In genomic region chr12:59065776-59066175, GRCm38 (mm10) we compare ENCODE assay signal across 8 mouse cellular contexts. TPM values are rescaled to one million over a fixed set of nuclear protein-coding genes. Genes with fewer than 3 reads are reported as not detected.
DNase-seq lines count a peak whose midpoint lies in the region; ATAC-seq and TF ChIP-seq lines count a peak whose summit lies in the region.

No protein-coding gene starts in this region.

- peak overlapping the region; percentile 69; the same call in 1 of the 2 replicates for H3K9ac ChIP-seq in heart, embryonic 12.5 days
- H3K9ac ChIP-seq in hindbrain, embryonic 13.5 days: peak overlapping the region; percentile 59; the same call in 1 of the 2 replicates
- H3K9ac ChIP-seq in midbrain, embryonic 12.5 days (replicated peaks): no peak overlapping the region; the same call in 1 of the 2 replicates

- 49% methylated on average over 3 of the region's 3 CpGs for WGBS in heart, embryonic 12.5 days
- WGBS in hindbrain, embryonic 13.5 days: 72% methylated on average over 3 of the region's 3 CpGs
- WGBS in midbrain, embryonic 12.5 days: 67% methylated on average over 3 of the region's 3 CpGs

- peak overlapping the region; percentile 85 for H3K4me2 ChIP-seq in heart, embryonic 12.5 days
- H3K4me2 ChIP-seq in hindbrain, embryonic 13.5 days: peak overlapping the region; percentile 56
- peak overlapping the region; percentile 71 for H3K4me2 ChIP-seq in midbrain, embryonic 12.5 days (replicated peaks)

- no peak for DNase-seq in heart, adult 18-20 months
- no peak for DNase-seq in G1E (ENCODE audit: low spot score)
- no peak for DNase-seq in spleen, adult 18-20 months
- no peak for DNase-seq in ovary, postnatal 36 days (ENCODE audit: low spot score)

- TF ChIP-seq CTCF in G1E (IDR thresholded peaks at IDR 0.05; ENCODE audit: low read depth, low read length): no peak

- peak overlapping the region; percentile 92 for H3K27ac ChIP-seq in heart, embryonic 12.5 days (ENCODE audit: poor library complexity, severe bottlenecking)
- H3K27ac ChIP-seq in hindbrain, embryonic 13.5 days: peak overlapping the region; percentile 93
- peak overlapping the region; percentile 90 for H3K27ac ChIP-seq in midbrain, embryonic 12.5 days (replicated peaks)

- peaks cover 24% of the 10 kb centered on the region for H3K36me3 ChIP-seq in heart, embryonic 12.5 days
- H3K36me3 ChIP-seq in G1E (replicated peaks): peaks cover 28% of the 10 kb centered on the region
- peaks cover 25% of the 10 kb centered on the region for H3K36me3 ChIP-seq in hindbrain, embryonic 13.5 days
- peaks cover 27% of the 10 kb centered on the region for H3K36me3 ChIP-seq in midbrain, embryonic 12.5 days

- H3K9me3 ChIP-seq in heart, embryonic 12.5 days (replicated peaks): no peaks in the 10 kb centered on the region
- H3K9me3 ChIP-seq in G1E (replicated peaks): no peaks in the 10 kb centered on the region
- no peaks in the 10 kb centered on the region for H3K9me3 ChIP-seq in hindbrain, embryonic 13.5 days
- H3K9me3 ChIP-seq in midbrain, embryonic 12.5 days: no peaks in the 10 kb centered on the region

- peaks cover 10% of the 10 kb centered on the region; the same call in 1 of the 2 replicates for H3K4me1 ChIP-seq in heart, embryonic 12.5 days (replicated peaks)
- peaks cover 46% of the 10 kb centered on the region for H3K4me1 ChIP-seq in G1E (ENCODE audit: insufficient read depth, low read depth, low read length)
- H3K4me1 ChIP-seq in hindbrain, embryonic 13.5 days (replicated peaks): peaks cover 11% of the 10 kb centered on the region
- H3K4me1 ChIP-seq in midbrain, embryonic 12.5 days: peaks cover 11% of the 10 kb centered on the region

- H3K4me3 ChIP-seq in heart, embryonic 12.5 days: peak overlapping the region; percentile 70
- H3K4me3 ChIP-seq in G1E (ENCODE audit: low read depth, low read length): peak overlapping the region; percentile 85; the same call in 1 of the 2 replicates
- H3K4me3 ChIP-seq in hindbrain, embryonic 13.5 days: peak overlapping the region; percentile 99; the same call in 1 of the 2 replicates
- peak overlapping the region; percentile 82; the same call in 1 of the 2 replicates for H3K4me3 ChIP-seq in midbrain, embryonic 12.5 days

- H3K27me3 ChIP-seq in heart, embryonic 12.5 days (replicated peaks): no peaks in the 10 kb centered on the region
- H3K27me3 ChIP-seq in G1E (ENCODE audit: insufficient read depth, low read length): no peaks in the 10 kb centered on the region
- H3K27me3 ChIP-seq in hindbrain, embryonic 13.5 days: 0 out of 2 replicates have a peak, but pooled peaks cover 3% of the 10 kb centered on the region
- no peaks in the 10 kb centered on the region for H3K27me3 ChIP-seq in midbrain, embryonic 12.5 days

- no peak for ATAC-seq in heart, embryonic 12.5 days (ENCODE audit: insufficient number of reproducible peaks, low FRiP score)
- ATAC-seq in G1E (ENCODE audit: extremely low read depth, insufficient number of reproducible peaks, low FRiP score, poor library complexity, severe bottlenecking): no peak
- ATAC-seq in hindbrain, embryonic 13.5 days (ENCODE audit: low FRiP score): no peak
- ATAC-seq in midbrain, embryonic 12.5 days (ENCODE audit: low FRiP score, low read depth): no peak
- ATAC-seq in monocyte, adult 5-6 weeks (replicated peaks; ENCODE audit: insufficient number of reproducible peaks, low FRiP score, low TSS enrichment, poor library complexity, severe bottlenecking): no peak

RNA-seq across cellular contexts. Expression of gene Pnn, which starts 0.9 kb away (rescaled TPM):
- 73.4 and 78.0 TPM in 2 replicates for polyA plus RNA-seq in heart, embryonic 12.5 days (2016; fragmentation: Nextera tagmentation; extraction: Ambion mirVana)
- 10 to 100 TPM; 24.4 to 26.9 TPM for total RNA-seq in heart, adult 18-20 months (2021)
- total RNA-seq in G1E (2014; fragmentation: Nextera tagmentation) (165 and 172 TPM in 2 replicates), G1E (2017) (99.4 and 128 TPM in 2 replicates)
- 79.8 and 99.9 TPM in 2 replicates for polyA plus RNA-seq in G1E (2012)
- polyA plus RNA-seq in hindbrain, embryonic 13.5 days (2015; fragmentation: Nextera tagmentation; extraction: Ambion mirVana): 106 and 113 TPM in 2 replicates
- polyA plus RNA-seq in midbrain, embryonic 12.5 days (2016; fragmentation: Nextera tagmentation; extraction: Ambion mirVana): 109 and 122 TPM in 2 replicates
- total RNA-seq in monocyte, adult 5-6 weeks (2017): 109 to 145 TPM (median 133 TPM) in 3 replicates

RNA-seq across cellular contexts. Expression of gene Trappc6b, which starts 4.5 kb away (rescaled TPM):
- polyA plus RNA-seq in heart, embryonic 12.5 days (2016; fragmentation: Nextera tagmentation; extraction: Ambion mirVana): 80.4 and 83.2 TPM in 2 replicates
- total RNA-seq in heart, adult 18-20 months (2021): 10 to 100 TPM; 74.0 to 80.0 TPM
- total RNA-seq in G1E (2014; fragmentation: Nextera tagmentation): 73.2 and 79.4 TPM in 2 replicates
- total RNA-seq in G1E (2017): 83.6 and 101 TPM in 2 replicates
- 108 and 114 TPM in 2 replicates for polyA plus RNA-seq in G1E (2012)
- polyA plus RNA-seq in hindbrain, embryonic 13.5 days (2015; fragmentation: Nextera tagmentation; extraction: Ambion mirVana): 157 and 158 TPM in 2 replicates
- polyA plus RNA-seq in midbrain, embryonic 12.5 days (2016; fragmentation: Nextera tagmentation; extraction: Ambion mirVana): 113 and 117 TPM in 2 replicates
- total RNA-seq in monocyte, adult 5-6 weeks (2017): 110 to 131 TPM (median 119 TPM) in 3 replicates

RNA-seq across cellular contexts. Expression of gene Mia2, which starts 29.8 kb away (rescaled TPM):
- 46.2 and 48.5 TPM in 2 replicates for polyA plus RNA-seq in heart, embryonic 12.5 days (2016; fragmentation: Nextera tagmentation; extraction: Ambion mirVana)
- 100 to 1,000 TPM in 1 of 2 experiments, 10 to 100 TPM in 1; 91.4 to 103 TPM for total RNA-seq in heart, adult 18-20 months (2021)
- total RNA-seq in G1E (2014; fragmentation: Nextera tagmentation): 147 and 162 TPM in 2 replicates
- total RNA-seq in G1E (2017): 135 and 151 TPM in 2 replicates
- polyA plus RNA-seq in G1E (2012): 47.7 and 50.5 TPM in 2 replicates
- polyA plus RNA-seq in hindbrain, embryonic 13.5 days (2015; fragmentation: Nextera tagmentation; extraction: Ambion mirVana): 38.1 and 42.3 TPM in 2 replicates
- polyA plus RNA-seq in midbrain, embryonic 12.5 days (2016; fragmentation: Nextera tagmentation; extraction: Ambion mirVana): 47.8 and 52.2 TPM in 2 replicates
- 299 to 323 TPM (median 303 TPM) in 3 replicates for total RNA-seq in monocyte, adult 5-6 weeks (2017)

RNA-seq across cellular contexts. Expression of gene Gemin2, which starts 52.6 kb away (rescaled TPM):
- 25.4 and 25.9 TPM in 2 replicates for polyA plus RNA-seq in heart, embryonic 12.5 days (2016; fragmentation: Nextera tagmentation; extraction: Ambion mirVana)
- total RNA-seq in heart, adult 18-20 months (2021): 1 to 10 TPM; 6.0 to 6.1 TPM
- total RNA-seq in G1E (2014; fragmentation: Nextera tagmentation) (30.4 and 34.8 TPM in 2 replicates), G1E (2017) (31.2 and 33.2 TPM in 2 replicates)
- polyA plus RNA-seq in G1E (2012): 4.6 and 8.0 TPM in 2 replicates
- polyA plus RNA-seq in hindbrain, embryonic 13.5 days (2015; fragmentation: Nextera tagmentation; extraction: Ambion mirVana): 17.4 and 17.5 TPM in 2 replicates
- 24.9 and 26.4 TPM in 2 replicates for polyA plus RNA-seq in midbrain, embryonic 12.5 days (2016; fragmentation: Nextera tagmentation; extraction: Ambion mirVana)
- 5.1 to 8.0 TPM (median 7.8 TPM) in 3 replicates for total RNA-seq in monocyte, adult 5-6 weeks (2017)

RNA-seq across cellular contexts. Expression of gene Sec23a, which starts 54.0 kb away (rescaled TPM):
- polyA plus RNA-seq in heart, embryonic 12.5 days (2016; fragmentation: Nextera tagmentation; extraction: Ambion mirVana): 93.0 and 97.1 TPM in 2 replicates
- 10 to 100 TPM; 42.9 to 44.3 TPM for total RNA-seq in heart, adult 18-20 months (2021)
- total RNA-seq in G1E (2014; fragmentation: Nextera tagmentation) (32.7 and 33.7 TPM in 2 replicates), G1E (2017) (28.2 and 28.3 TPM in 2 replicates)
- polyA plus RNA-seq in G1E (2012): 6.0 and 8.4 TPM in 2 replicates
- 107 and 111 TPM in 2 replicates for polyA plus RNA-seq in hindbrain, embryonic 13.5 days (2015; fragmentation: Nextera tagmentation; extraction: Ambion mirVana)
- polyA plus RNA-seq in midbrain, embryonic 12.5 days (2016; fragmentation: Nextera tagmentation; extraction: Ambion mirVana): 94.6 and 96.5 TPM in 2 replicates
- total RNA-seq in monocyte, adult 5-6 weeks (2017): 20.5 to 28.1 TPM (median 24.5 TPM) in 3 replicates
